Mouse (Mus musculus) kidney, adult 2 months (tissue): Measurements from ENCODE around the gene Adra1d. TPM values are rescaled to one million over a fixed set of nuclear protein-coding genes. Genes with fewer than 3 reads are reported as not detected.
A peak's percentile ranks its signal among the peaks of the same experiment; 100 is the strongest.

ENCODE experiments used
- DNase-seq: peaks from one replicate; pipeline ENCODE4 v3.0.0; 2021
- H3K27ac ChIP-seq: fragments of 200-500 bp; 2 replicates; pipeline ENCODE4 v1.5.1; 2012; ENCODE audit warnings: low read depth, low read length, control low read depth, inconsistent platforms; ENCODE audit not compliant: insufficient read depth
- H3K27me3 ChIP-seq: fragments of 200-500 bp; replicated peaks from 2 replicates; pipeline ENCODE4 v1.6.1; 2012; ENCODE audit warnings: mild to moderate bottlenecking, moderate library complexity, low read length, inconsistent platforms; ENCODE audit not compliant: control insufficient read depth, insufficient read depth
- H3K36me3 ChIP-seq: fragments of 200-500 bp; 2 replicates; pipeline ENCODE4 v1.6.1; 2012; ENCODE audit warnings: mild to moderate bottlenecking, moderate library complexity, low read length, inconsistent platforms; ENCODE audit not compliant: control insufficient read depth, insufficient read depth
- H3K4me1 ChIP-seq: fragments of 200-500 bp; 2 replicates; pipeline ENCODE4 v1.6.1; 2011; ENCODE audit warnings: low read length; ENCODE audit not compliant: control insufficient read depth, insufficient read depth
- H3K4me3 ChIP-seq: fragments of 200-500 bp; 2 replicates; pipeline ENCODE4 v1.5.1; 2011; ENCODE audit warnings: mild to moderate bottlenecking, low read depth, low read length, control low read depth; ENCODE audit not compliant: insufficient read depth
- CTCF ChIP-seq: fragments of 200-500 bp; conservative IDR thresholded peaks from 2 replicates; pipeline ENCODE4 v1.5.1; 2011; ENCODE audit warnings: low read depth, mild to moderate bottlenecking, control low read depth, low read length, moderate library complexity, mixed read lengths; ENCODE audit not compliant: insufficient read depth, insufficient read length
- POLR2A ChIP-seq: fragments of 200-500 bp; IDR thresholded peaks from one replicate; pipeline ENCODE4 v1.6.1; 2011; ENCODE audit warnings: low read depth, low read length, control low read depth
- WGBS: fragments of 180-500 bp; shearing (Covaris S2); methylation state at CpG from one replicate; pipeline ENCODE4 v1.1.7; 2018; 5-methylcytosine and 5-hydroxymethylcytosine counted together
- polyA plus RNA-seq: library from polyadenylated mRNA; depleted of rRNA; stranded (reverse); fragments of >200 nt; gene quantifications from 2 replicates; pipeline ENCODE4 v1.2.3, GENCODE M21; 2012; rRNA removed

Adra1d gene
- 2.7 and 3.4 TPM in 2 replicates for polyA plus RNA-seq

DNA sequence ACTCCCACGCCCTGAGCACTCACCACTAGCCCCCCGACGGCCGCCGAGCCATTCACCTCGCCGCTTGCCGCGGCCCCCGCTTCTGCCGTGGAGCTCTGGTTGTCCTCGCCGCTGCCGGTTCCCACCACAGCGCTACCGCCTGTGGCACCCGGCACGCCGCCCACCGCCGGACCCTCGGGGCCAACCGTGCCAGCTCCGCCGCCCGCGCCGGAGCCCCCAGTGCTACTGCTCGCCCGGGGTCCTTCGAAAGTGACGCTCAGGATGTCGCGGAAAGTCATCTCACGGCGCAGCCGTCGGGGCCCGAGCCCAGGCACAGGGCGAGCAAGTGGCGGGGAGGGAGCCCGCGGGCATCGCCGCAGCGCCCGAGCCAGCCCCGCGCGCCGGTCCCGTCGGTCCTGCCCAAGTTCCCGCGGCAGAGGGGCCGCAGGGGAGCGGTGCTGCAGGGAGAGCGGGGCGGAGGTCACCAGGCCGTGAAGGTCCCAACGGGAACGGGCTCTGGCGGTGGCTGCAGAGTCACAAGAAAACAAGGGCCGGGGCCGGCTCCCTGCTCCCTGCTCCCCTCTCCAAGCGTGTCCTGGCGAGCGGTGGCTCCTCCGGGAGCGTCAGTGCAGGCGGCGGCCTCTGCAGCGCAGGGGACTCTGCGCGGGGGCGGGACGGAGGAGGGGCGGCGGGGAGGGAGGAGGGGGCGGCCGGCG, at the start of gene Adra1d:
Gene Adra1d (minus strand): TSS at position 393 of the 695 bp plus-strand sequence.
- TF ChIP-seq POLR2A: no peak
- TF ChIP-seq CTCF: no peak
- H3K4me1 ChIP-seq: peaks cover 4% of the 10 kb centered on the region; the same call in 1 of the 2 replicates
- 0 out of 2 replicates have a peak, but pooled peaks cover 2% of the 10 kb centered on the region for H3K27me3 ChIP-seq
- WGBS: 2% methylated on average over 80 of the region's 82 CpGs
- peak within 1 kb of the TSS; percentile 47 for H3K4me3 ChIP-seq
- peak; percentile 17 for DNase-seq
- no peaks in the 10 kb centered on the region for H3K36me3 ChIP-seq
- no peak within 1 kb of the TSS for H3K27ac ChIP-seq

DNA sequence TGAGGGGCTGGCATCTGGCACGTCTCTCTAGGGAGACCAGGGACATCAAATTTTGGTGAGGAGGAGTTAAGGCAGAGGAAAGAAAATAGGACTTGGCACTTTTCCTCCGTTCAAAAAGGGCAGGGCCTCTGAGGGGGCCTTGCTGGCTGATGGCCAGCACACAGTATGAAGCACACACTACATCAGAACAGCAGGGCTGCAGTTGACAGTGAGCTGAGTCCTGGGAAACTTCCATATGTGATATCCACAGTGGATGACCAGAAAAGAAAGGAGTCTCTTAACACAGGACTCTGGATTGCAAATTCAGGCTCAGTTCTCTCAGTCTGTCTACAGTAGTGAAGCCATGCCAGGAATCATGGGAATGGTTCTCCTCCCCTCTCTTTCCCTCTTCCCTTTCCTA, 39.8 kb upstream of the Adra1d start:
- Histone ChIP-seq H3K4me1 (no peaks in the 10 kb centered on the region), H3K4me3 (no peak overlapping the region), H3K36me3 (no peaks in the 10 kb centered on the region), H3K27me3 (no peaks in the 10 kb centered on the region), H3K27ac (no peak overlapping the region)
- no peak for DNase-seq
- TF ChIP-seq POLR2A (no peak), CTCF (no peak)
- 46% methylated on average over 2 of the region's 2 CpGs for WGBS

DNA sequence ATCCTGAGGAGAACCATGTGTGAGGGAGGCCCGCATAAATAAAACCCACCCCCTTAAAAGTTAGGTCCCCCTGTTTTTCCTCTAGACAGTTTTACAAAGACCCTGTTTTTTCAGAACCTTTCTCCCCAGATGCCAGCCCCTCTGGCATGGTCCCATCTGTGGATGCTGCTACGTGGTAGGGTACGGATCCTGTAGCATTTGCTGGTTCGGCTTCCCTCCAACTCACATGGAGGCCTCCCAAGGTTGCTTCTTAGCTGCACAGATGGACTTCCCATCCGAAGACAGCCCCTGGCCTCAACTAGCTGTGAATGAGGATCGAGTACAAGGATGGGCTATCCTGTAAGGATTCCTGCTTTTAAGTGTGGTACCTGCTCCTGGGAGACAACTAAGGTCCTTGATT, 32.8 kb upstream of the Adra1d start:
- Histone ChIP-seq H3K27me3 (no peaks in the 10 kb centered on the region), H3K4me3 (no peak overlapping the region), H3K36me3 (no peaks in the 10 kb centered on the region), H3K27ac (no peak overlapping the region), H3K4me1 (no peaks in the 10 kb centered on the region)
- no peak for DNase-seq
- TF ChIP-seq POLR2A: no peak
- no peak for TF ChIP-seq CTCF
- 90% methylated on average over 6 of the region's 6 CpGs for WGBS

DNA sequence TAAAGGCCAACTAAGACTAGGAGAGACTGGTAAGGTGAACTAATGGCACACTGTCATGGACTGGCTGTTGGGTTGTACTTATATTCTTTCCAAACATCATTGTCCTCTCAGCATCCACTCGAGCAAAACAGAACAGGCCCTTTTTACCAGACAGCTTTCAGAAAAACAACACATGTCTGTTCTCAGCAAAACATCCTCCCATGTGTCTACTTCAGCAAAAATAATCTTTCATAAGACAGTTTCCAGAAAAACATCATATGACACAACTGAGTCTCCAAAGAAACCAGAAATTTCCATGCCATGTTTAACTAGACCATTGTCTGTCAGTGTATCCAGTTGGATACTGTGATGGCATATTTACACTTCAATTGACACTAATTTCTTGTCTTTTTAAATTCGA, 25.4 kb upstream of the Adra1d start:
- Histone ChIP-seq H3K27ac (no peak overlapping the region), H3K4me1 (no peaks in the 10 kb centered on the region), H3K27me3 (no peaks in the 10 kb centered on the region), H3K36me3 (no peaks in the 10 kb centered on the region), H3K4me3 (no peak overlapping the region)
- WGBS: 85% methylated on average over 2 of the region's 2 CpGs
- TF ChIP-seq CTCF (no peak), POLR2A (no peak)
- no peak for DNase-seq

DNA sequence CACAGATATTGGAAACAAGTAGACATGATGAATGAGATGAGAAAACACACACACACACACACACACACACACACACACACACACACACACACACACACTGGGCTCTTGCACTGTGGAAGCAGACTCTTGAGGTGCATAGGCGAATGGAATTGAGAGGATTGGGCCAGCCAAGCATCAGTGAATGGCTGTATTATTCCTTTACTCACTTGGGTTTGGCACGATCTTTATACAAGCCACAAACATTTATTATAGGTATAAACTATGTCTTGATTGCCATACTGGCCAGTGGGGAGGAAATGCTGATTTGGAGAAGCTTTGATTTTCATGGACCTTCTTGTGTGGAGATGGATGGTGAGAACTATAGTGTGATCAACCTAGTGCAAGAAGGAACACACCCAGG, 19.4 kb upstream of the Adra1d start:
- H3K36me3 ChIP-seq: no peaks in the 10 kb centered on the region
- no peak for DNase-seq
- no peaks in the 10 kb centered on the region for H3K27me3 ChIP-seq
- H3K4me3 ChIP-seq: no peak overlapping the region
- H3K27ac ChIP-seq: no peak overlapping the region
- WGBS: 84% methylated on average over 2 of the region's 2 CpGs
- no peaks in the 10 kb centered on the region for H3K4me1 ChIP-seq
- TF ChIP-seq CTCF: no peak
- TF ChIP-seq POLR2A: no peak

DNA sequence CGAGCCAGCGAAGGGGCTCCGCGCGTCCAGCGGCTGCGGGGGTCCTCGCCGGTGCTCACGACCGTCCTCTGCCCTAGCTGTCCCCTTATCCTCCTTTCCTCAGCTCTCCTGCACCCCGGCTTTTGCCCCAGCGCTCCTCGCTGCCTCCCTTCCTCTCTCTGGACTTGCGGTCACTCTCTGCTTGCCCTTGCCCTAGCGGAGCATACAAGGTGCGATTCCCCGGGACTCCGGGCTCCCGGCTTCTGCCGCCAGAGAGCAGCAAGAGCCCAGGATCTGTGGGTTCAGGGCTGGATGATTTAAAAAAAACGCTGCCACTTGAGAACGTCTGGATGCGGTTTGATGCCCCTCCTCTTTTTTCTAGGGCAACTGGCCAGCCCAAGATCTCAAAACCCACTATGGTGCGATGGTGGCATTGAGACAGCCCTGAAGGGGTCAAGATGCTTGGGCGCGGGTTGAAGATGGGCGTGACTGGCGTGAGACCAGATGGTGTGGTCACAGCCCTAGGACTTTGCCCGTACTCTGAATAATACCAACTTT, 571 bp upstream of the Adra1d start:
- TF ChIP-seq CTCF (peak; percentile 43), POLR2A (no peak)
- DNase-seq: peak; percentile 77
- Histone ChIP-seq H3K27ac (no peak overlapping the region), H3K4me3 (peak overlapping the region; percentile 47; the same call in 1 of the 2 replicates), H3K27me3 (0 out of 2 replicates have a peak, but pooled peaks cover 2% of the 10 kb centered on the region), H3K36me3 (no peaks in the 10 kb centered on the region), H3K4me1 (peaks cover 4% of the 10 kb centered on the region; the same call in 1 of the 2 replicates)
- WGBS: under 1% methylated on average over 30 of the region's 30 CpGs

DNA sequence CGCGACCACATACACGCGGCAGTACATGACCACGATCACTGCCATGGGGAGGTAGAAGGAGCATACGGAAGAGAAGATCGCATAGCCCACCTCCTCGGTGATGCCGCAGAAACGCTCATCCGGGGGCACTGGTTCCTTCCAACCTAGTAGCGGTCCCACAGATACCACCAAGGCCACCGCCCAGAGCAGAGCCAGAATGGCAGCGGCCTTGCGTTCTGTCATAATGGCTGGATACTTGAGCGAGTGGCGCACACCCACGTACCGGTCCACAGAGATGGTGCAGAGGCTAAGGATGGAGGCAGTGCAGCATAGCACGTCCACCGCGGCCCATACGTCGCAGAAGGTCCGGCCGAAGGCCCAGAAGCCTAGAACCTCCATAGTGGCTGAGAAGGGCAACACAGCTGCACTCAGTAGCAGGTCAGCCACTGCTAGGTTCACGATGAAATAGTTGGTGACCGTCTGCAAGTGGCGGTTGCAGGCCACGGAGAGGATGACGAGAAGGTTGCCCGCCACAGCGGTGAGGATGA, 676 bp downstream of the Adra1d start:
- H3K27me3 ChIP-seq: 0 out of 2 replicates have a peak, but pooled peaks cover 2% of the 10 kb centered on the region
- 19% methylated on average over 33 of the region's 33 CpGs for WGBS
- TF ChIP-seq CTCF (no peak), POLR2A (no peak)
- H3K4me1 ChIP-seq: peaks cover 4% of the 10 kb centered on the region; the same call in 1 of the 2 replicates
- no peaks in the 10 kb centered on the region for H3K36me3 ChIP-seq
- H3K27ac ChIP-seq: no peak overlapping the region
- peak; percentile 2 for DNase-seq
- H3K4me3 ChIP-seq: peak overlapping the region; percentile 10; the same call in 1 of the 2 replicates
